Mouse (Mus musculus): ENCODE measurements around the gene Mcmbp. TPM values are rescaled to one million over a fixed set of nuclear protein-coding genes. Genes with fewer than 3 reads are reported as not detected.

The Mcmbp gene
- total and polyA plus RNA-seq, 2 experiments: 11.4 to 12.8 TPM

DNA sequence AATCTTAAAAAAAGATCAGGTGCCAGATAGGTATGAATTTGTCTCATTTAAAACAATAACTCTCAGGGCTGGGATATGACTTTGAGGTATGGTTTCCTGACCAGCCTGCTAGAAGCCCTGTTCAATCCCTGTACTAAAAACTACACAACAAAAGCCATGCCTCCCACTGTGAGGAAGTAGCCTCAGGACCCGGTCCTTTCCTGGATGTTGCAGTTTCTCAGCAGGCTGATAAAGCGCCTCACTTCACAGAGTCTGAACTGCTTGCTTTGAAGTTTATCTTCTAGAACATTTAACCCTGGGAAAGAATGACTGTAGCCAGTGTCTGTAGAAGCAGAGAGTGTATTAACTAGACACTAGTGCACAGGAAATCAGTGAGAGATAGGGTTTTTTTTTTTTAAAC is 71.5 kb downstream of the Mcmbp start:
- H3K27me3 ChIP-seq (ENCODE audit: control insufficient read depth, insufficient read depth, low read length): no peaks in the 10 kb centered on the region
- no peak for DNase-seq (ENCODE audit: extremely low read depth, low read depth, low spot score)
- no peak overlapping the region for H3K4me3 ChIP-seq (ENCODE audit: insufficient read depth, low read depth, low read length)
- H3K27ac ChIP-seq (replicated peaks; ENCODE audit: insufficient read depth, low read depth, low read length): no peak overlapping the region
- H3K79me2 ChIP-seq (ENCODE audit: control insufficient read depth, insufficient read depth, low read length): no peaks in the 10 kb centered on the region
- TF ChIP-seq CTCF (IDR thresholded peaks at IDR 0.05; ENCODE audit: low read depth, low read length) (no peak), POLR2A (IDR thresholded peaks at IDR 0.05; ENCODE audit: extremely low read depth, insufficient read depth, low read length) (no peak)
- H3K36me3 ChIP-seq (ENCODE audit: control insufficient read depth, insufficient read depth, low read length): peaks cover 43% of the 10 kb centered on the region
- H3K4me1 ChIP-seq (ENCODE audit: control insufficient read depth, insufficient read depth, low read length): no peaks in the 10 kb centered on the region
- 83% methylated on average over 2 of the region's 2 CpGs for WGBS
- H3K9ac ChIP-seq (ENCODE audit: low read depth, low read length): no peak overlapping the region

DNA sequence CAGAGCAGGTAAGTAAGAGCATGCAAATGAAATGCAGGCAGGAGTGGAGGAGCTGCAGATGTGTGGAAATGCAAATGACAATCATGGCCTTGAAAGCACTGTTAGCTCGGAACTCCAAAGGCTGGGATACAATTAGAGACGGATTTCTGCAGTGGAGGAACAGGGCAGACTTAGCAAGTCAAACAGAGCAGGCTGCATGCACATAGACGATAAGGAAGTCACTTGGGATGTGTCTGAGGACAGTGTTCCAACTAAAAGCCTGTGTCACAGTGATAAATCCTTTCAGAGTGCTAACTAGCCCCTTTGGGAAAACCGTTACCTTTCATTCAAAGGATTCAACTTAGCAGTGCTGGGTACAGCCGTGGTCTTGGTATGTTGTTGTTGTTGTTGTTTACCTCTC is 72.5 kb downstream of the Mcmbp start:
- H3K27ac ChIP-seq (replicated peaks; ENCODE audit: insufficient read depth, low read depth, low read length): no peak overlapping the region
- TF ChIP-seq CTCF (IDR thresholded peaks at IDR 0.05; ENCODE audit: low read depth, low read length) (no peak), POLR2A (IDR thresholded peaks at IDR 0.05; ENCODE audit: extremely low read depth, insufficient read depth, low read length) (no peak)
- H3K36me3 ChIP-seq (ENCODE audit: control insufficient read depth, insufficient read depth, low read length): peaks cover 44% of the 10 kb centered on the region
- WGBS: 85% methylated on average over 5 of the region's 5 CpGs
- no peak for DNase-seq (ENCODE audit: extremely low read depth, low read depth, low spot score)
- H3K4me1 ChIP-seq (ENCODE audit: control insufficient read depth, insufficient read depth, low read length): no peaks in the 10 kb centered on the region; the same call in 1 of the 2 replicates
- H3K4me3 ChIP-seq (ENCODE audit: insufficient read depth, low read depth, low read length): no peak overlapping the region
- no peaks in the 10 kb centered on the region for H3K27me3 ChIP-seq (ENCODE audit: control insufficient read depth, insufficient read depth, low read length)
- H3K79me2 ChIP-seq (ENCODE audit: control insufficient read depth, insufficient read depth, low read length): no peaks in the 10 kb centered on the region
- no peak overlapping the region for H3K9ac ChIP-seq (ENCODE audit: low read depth, low read length)

DNA sequence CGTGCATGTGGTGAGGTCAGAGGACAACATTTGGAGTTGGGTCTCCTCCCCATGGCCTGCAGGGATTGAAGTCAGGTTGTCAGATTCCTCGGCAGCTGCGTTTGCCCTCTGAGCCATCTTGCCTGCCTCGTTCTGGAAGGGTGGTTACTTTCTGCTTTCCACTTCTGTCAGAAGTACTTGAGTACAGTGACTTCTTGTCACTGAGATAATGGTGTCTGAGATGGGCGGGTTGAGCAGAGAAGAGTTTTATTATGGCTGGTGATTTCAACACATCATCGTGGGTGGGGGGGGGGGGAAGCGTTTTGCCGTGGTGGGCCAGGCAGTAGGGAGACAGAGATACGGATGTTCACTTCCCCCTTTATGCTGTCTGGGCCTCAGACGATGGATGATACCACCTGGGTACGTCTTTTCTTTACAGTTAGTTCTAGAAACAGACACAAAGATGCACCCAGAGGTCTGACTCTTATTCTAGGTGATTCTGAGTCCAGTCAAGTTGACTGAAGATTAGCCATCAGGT is 75.4 kb downstream of the Mcmbp start:
- Histone ChIP-seq H3K79me2 (ENCODE audit: control insufficient read depth, insufficient read depth, low read length) (no peaks in the 10 kb centered on the region; the same call in 1 of the 2 replicates), H3K4me1 (ENCODE audit: control insufficient read depth, insufficient read depth, low read length) (no peaks in the 10 kb centered on the region; the same call in 1 of the 2 replicates), H3K27me3 (ENCODE audit: control insufficient read depth, insufficient read depth, low read length) (no peaks in the 10 kb centered on the region), H3K27ac (replicated peaks; ENCODE audit: insufficient read depth, low read depth, low read length) (no peak overlapping the region), H3K9ac (ENCODE audit: low read depth, low read length) (no peak overlapping the region), H3K36me3 (ENCODE audit: control insufficient read depth, insufficient read depth, low read length) (peaks cover 39% of the 10 kb centered on the region), H3K4me3 (ENCODE audit: insufficient read depth, low read depth, low read length) (no peak overlapping the region)
- no peak for TF ChIP-seq CTCF (IDR thresholded peaks at IDR 0.05; ENCODE audit: low read depth, low read length)
- no peak for TF ChIP-seq POLR2A (IDR thresholded peaks at IDR 0.05; ENCODE audit: extremely low read depth, insufficient read depth, low read length)
- 91% methylated on average over 11 of the region's 11 CpGs for WGBS
- DNase-seq (ENCODE audit: extremely low read depth, low read depth, low spot score): no peak

DNA sequence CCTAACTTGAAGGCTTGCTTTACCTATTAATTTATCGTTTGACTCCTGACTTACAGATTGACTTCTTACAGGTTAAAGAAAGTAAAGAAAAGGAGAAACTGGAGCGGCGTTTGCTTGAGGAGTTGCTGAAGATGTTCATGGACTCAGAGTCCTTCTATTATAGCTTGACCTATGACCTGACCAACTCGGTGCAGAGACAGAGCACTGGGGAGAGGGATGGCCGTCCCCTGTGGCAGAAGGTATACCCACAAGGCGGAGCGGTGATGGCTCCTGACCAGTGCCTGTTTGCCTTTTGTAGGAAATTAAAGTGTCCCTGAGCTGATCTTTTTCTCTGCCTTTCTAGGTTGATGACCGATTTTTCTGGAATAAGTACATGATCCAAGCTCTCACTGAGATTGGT is 76.4 kb downstream of the Mcmbp start:
- Histone ChIP-seq H3K27me3 (ENCODE audit: control insufficient read depth, insufficient read depth, low read length) (no peaks in the 10 kb centered on the region), H3K79me2 (ENCODE audit: control insufficient read depth, insufficient read depth, low read length) (peaks cover 2% of the 10 kb centered on the region; the same call in 1 of the 2 replicates), H3K9ac (ENCODE audit: low read depth, low read length) (no peak overlapping the region), H3K36me3 (ENCODE audit: control insufficient read depth, insufficient read depth, low read length) (peaks cover 40% of the 10 kb centered on the region), H3K4me1 (ENCODE audit: control insufficient read depth, insufficient read depth, low read length) (no peaks in the 10 kb centered on the region; the same call in 1 of the 2 replicates), H3K27ac (replicated peaks; ENCODE audit: insufficient read depth, low read depth, low read length) (no peak overlapping the region), H3K4me3 (ENCODE audit: insufficient read depth, low read depth, low read length) (no peak overlapping the region)
- DNase-seq (ENCODE audit: extremely low read depth, low read depth, low spot score): no peak
- TF ChIP-seq POLR2A (IDR thresholded peaks at IDR 0.05; ENCODE audit: extremely low read depth, insufficient read depth, low read length): no peak
- TF ChIP-seq CTCF (IDR thresholded peaks at IDR 0.05; ENCODE audit: low read depth, low read length): no peak
- WGBS: 91% methylated on average over 8 of the region's 8 CpGs

DNA sequence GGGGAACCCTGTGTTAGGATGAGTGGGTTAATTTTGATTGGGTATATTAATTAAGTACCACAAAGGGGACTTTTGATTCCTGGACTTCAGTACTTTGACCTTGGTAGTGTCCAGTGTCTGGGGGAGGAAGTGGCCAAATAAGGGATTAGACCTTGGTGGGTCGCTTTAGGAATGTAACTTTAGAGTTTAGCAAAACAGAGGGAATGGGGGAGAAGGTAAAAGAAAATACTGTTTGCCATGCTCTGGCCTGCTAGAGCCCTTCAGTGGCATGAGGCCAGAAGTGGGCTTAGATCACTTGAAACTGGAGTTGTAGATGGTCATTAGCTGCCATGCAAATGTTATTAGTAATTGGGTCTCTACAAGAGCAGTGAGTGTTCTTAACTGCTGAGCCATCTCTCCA is 83.3 kb downstream of the Mcmbp start:
- Histone ChIP-seq H3K36me3 (ENCODE audit: control insufficient read depth, insufficient read depth, low read length) (peaks cover 9% of the 10 kb centered on the region; the same call in 1 of the 2 replicates), H3K79me2 (ENCODE audit: control insufficient read depth, insufficient read depth, low read length) (peaks cover 5% of the 10 kb centered on the region; the same call in 1 of the 2 replicates), H3K9ac (ENCODE audit: low read depth, low read length) (no peak overlapping the region), H3K27me3 (ENCODE audit: control insufficient read depth, insufficient read depth, low read length) (no peaks in the 10 kb centered on the region), H3K4me1 (ENCODE audit: control insufficient read depth, insufficient read depth, low read length) (peaks cover 2% of the 10 kb centered on the region; the same call in 1 of the 2 replicates), H3K4me3 (ENCODE audit: insufficient read depth, low read depth, low read length) (no peak overlapping the region), H3K27ac (replicated peaks; ENCODE audit: insufficient read depth, low read depth, low read length) (no peak overlapping the region)
- DNase-seq (ENCODE audit: extremely low read depth, low read depth, low spot score): peak; percentile 24
- TF ChIP-seq CTCF (IDR thresholded peaks at IDR 0.05; ENCODE audit: low read depth, low read length) (no peak), POLR2A (IDR thresholded peaks at IDR 0.05; ENCODE audit: extremely low read depth, insufficient read depth, low read length) (no peak)
- WGBS: 62% methylated on average over 1 of the region's 1 CpGs

Other genes with a start within 250 kb of the Mcmbp start
- gene Bag3, start 216.9 kb downstream of the Mcmbp start, total RNA-seq (2014; rRNA removed): 3.4 and 4.7 TPM in 2 replicates
- 25.8 and 30.3 TPM in 2 replicates for gene Bag3, start 216.9 kb downstream of the Mcmbp start, polyA plus RNA-seq (2012; rRNA removed)
- gene Inpp5f, start 129.2 kb downstream of the Mcmbp start, total RNA-seq (2014; rRNA removed): 13.1 and 16.0 TPM in 2 replicates
- gene Inpp5f, start 129.2 kb downstream of the Mcmbp start, polyA plus RNA-seq (2012; rRNA removed): 5.2 and 5.5 TPM in 2 replicates
- gene Sec23ip, start 4.4 kb upstream of the Mcmbp start, total RNA-seq (2014; rRNA removed): 7.2 and 8.0 TPM in 2 replicates
- gene Sec23ip, start 4.4 kb upstream of the Mcmbp start, polyA plus RNA-seq (2012; rRNA removed): 18.1 and 27.2 TPM in 2 replicates